Mouse (Mus musculus): ENCODE data around the gene Ddb1. TPM values are rescaled to one million over a fixed set of nuclear protein-coding genes. Genes with fewer than 3 reads are reported as not detected.

Gene Ddb1
- 86.3 and 108 TPM in 2 replicates for polyA plus RNA-seq (2012; rRNA removed)

DNA sequence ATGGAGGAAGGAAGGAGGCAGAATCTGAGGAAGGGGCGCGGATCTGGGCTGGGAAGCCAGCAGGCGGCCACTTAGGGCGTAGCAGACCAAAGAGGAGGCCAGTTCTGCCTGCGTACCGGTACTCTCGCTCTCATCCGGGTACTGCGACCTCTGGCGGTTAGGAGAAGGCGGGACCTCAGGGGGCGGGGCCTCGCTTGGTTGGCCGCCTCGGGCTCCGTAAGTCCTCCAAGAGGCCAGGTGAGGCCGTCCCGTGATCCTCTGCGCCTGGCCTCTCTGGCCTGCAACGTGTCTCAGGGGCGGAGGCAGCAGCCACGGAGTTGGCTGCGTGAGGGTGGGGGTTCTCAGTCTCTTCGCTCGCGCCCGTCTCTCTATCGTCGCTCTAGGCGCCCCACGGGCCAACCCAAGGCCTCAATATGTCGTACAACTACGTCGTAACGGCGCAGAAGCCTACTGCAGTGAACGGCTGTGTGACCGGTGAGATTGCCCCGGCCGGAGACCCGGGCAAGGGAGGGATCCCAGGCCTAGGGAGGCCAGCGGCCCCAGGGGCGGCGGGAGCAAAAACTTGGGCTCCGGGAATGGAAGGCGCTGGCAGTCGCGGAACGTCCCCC is at the start of gene Ddb1, which contains the start of gene Tkfc:
Gene Ddb1, plus strand, starts transcription at position 35 of the 608 bp plus-strand sequence.
Gene Tkfc, minus strand, starts transcription at position 362 of the 608 bp plus-strand sequence.

DNA sequence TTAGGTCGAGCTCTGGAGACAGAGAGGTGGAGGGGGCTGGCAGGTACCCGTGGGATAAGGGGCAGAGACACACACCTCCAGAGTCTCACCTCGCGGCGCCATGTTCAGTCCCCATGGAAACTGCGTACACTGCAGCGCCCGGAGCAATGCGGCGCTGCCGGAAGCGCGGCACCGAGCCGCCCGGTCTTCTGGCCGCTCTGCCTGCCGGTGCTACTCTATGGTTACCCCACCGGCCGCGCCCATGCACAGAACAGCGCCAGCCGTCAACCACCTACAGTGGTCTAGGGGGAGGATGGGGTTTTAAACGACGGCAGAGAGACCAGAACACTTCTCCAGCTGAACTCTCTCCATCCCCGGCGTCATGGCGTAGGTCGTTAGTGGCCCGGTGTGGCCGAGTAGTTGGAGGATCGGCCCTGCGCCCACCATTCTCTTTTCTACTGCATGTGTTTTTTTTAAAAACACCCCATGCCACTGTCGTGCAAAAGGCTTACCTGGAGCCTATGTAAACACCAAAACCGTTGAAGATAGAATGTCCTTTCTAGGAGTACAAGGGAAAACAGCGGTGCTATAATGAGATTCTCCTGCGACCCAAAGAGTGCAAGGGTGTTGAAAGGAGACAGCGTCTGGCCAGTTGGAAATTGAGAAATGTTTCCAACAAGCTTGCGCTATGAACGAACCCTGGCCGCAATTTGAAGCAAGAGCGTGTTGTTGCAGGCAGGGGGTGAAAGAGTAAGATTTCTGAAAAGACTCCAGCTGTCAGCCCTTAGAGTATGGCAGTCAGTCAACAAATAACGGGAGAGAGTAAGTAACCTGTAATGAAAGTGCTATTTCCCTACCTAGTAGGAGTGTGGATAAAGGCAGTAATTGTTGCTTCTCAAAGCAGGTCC is 49.3 kb upstream of the Ddb1 start, which contains the start of gene Tmem216:
Gene Tmem216, minus strand, starts transcription at position 615 of the 887 bp plus-strand sequence.

DNA sequence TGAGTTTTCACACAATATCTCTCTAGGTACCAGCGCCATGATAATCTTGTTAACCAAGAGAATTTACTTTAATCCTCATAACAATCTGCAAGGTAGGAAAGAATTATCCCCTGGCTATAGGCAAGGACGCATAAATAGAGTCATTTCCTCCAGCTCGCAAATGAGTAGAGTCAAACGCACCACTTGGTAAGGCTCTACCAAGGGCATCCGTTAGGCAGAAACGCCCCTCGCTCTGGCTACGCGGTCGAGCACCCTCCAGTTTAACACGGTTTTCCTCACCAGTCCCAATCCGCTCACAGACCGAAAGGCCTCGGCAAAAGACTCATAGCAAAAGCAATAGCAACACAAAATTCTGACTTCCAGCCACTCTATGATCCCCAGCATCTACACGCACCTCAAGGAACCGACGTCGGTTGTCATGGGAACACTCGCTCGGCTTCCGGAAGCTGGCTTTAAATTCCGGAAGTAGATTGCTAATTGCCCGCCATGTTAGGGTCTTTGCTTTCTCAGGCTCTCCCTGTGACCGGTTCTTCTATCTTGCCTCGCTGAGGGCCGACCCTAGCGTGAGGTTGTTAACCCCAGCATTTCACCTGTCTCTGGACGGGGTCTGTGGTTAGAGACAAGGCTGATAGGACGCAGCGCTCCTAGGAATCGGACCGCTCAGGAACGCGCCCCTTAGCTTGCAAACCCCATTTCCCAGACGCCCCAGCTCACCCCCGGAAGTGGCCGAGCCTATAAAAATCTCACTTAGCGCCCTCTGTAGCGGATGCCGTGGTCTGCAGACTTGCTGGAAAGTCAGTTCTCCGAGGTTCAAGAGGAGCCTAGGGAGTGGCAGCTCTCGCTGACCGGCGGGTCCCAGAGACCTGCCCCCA is 28.2 kb upstream of the Ddb1 start, which contains the start of the genes Cyb561a3 and Tmem138:
Gene Cyb561a3, plus strand, starts transcription at position 483 of the 872 bp plus-strand sequence.
Gene Tmem138, minus strand, starts transcription at position 673 of the 872 bp plus-strand sequence.

DNA sequence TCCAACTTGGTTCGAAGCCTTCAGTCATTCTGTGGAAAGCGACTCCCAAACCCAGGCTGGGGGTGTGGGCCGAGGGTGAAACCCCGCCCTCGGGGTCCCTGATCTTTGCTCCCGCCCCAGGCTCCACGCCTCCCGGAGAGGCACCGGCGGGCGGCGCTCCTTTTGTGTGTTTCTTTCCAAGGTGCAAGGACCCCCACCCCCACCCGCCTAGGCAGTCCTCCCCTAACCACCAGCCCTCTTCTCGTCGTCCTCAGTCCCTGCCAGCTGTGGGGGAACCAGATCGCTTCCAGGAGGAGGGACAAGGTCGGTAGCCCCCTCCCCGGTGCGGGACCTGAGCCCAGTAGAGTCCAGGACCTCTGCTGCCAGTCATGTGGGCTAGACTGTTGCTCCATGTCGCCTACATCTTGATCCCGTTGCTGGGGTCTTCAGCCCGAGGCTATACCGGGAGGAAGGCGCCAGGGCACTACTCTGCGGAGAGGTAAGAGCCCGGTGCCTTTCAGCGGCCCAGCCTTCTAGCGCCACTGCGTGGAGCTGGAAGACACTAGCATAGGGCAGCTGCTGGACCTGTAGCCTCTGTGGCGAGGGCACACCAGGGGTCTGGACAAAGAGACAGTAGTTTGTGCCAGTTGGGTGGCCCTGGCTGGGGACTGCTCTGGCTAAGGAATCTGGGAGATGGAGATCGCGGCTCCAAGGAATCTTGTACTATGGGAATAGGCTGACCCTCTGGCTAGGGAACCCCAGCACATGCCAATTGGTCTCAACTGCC is 29.2 kb downstream of the Ddb1 start, which contains the start of gene Vwce:
Gene Vwce, plus strand, starts transcription at position 108 of the 766 bp plus-strand sequence.

DNA sequence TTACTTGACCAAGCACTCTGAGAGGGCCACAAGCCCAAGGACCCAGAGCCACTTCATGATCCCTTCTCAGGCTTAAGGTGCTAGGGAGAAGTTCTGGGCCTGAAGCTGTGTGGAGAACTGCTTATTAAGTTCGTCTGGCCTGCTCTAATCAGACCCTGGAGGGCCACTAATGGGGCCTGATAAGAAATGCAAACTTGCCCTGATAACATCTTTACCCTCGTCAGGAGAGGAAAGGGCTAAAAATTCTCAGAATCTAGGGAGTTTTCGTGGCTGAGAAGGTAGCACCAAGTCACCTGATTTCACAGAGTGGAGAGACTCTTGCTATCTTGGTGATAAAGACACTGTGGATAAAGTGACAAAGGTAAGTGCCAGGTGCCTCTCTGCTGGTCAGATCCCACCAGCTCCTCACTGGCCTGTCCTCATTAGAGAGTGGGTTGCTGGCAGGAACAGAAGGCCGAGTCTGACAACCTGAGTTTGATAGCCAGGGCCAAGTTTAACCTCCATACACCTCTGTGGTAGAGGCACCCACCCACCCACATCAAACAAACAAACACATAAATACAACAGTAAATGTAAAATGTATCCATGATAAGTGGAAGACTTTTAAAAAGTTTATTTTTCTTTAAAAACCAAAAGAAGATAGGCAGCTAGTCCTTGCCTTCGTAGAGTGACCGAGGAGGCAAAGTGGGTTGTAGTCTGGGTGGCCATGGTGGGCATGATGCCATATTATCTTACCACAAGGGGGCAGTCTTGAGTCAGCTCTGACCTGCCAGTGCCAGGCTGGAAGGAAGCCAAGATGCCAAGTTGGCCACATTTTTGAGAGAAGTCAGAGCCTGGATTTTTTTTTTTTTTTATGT is 73.0 kb downstream of the Ddb1 start, which contains the start of gene Pga5:
Gene Pga5, minus strand, starts transcription at position 157 of the 857 bp plus-strand sequence.

Other genes starting within 250 kb of the Ddb1 start
- 0.22 and 0.27 TPM in 2 replicates for gene Syt7, start 216.2 kb upstream of the Ddb1 start, polyA plus RNA-seq (2012; rRNA removed)
- 0.02 and 0.03 TPM in 2 replicates for gene Lrrc10b, start 147.9 kb upstream of the Ddb1 start, polyA plus RNA-seq (2012; rRNA removed)
- gene Ppp1r32, start 122.4 kb upstream of the Ddb1 start, polyA plus RNA-seq (2012; rRNA removed), result 0.15 and 0.28 TPM in 2 replicates
- gene Cpsf7, start 80.1 kb upstream of the Ddb1 start, polyA plus RNA-seq (2012; rRNA removed), result 21.9 and 25.9 TPM in 2 replicates
- 19.4 and 23.6 TPM in 2 replicates for gene Sdhaf2, start 79.2 kb upstream of the Ddb1 start, polyA plus RNA-seq (2012; rRNA removed)
- gene Tmem216, start 49.1 kb upstream of the Ddb1 start, polyA plus RNA-seq (2012; rRNA removed), result 8.9 and 10.5 TPM in 2 replicates
- gene Cyb561a3, start 28.2 kb upstream of the Ddb1 start, polyA plus RNA-seq (2012; rRNA removed), result 8.3 and 10.2 TPM in 2 replicates
- gene Tmem138, start 28.0 kb upstream of the Ddb1 start, polyA plus RNA-seq (2012; rRNA removed), result 7.6 and 8.8 TPM in 2 replicates
- gene Tkfc, start 327 bp downstream of the Ddb1 start, polyA plus RNA-seq (2012; rRNA removed), result 10.6 and 12.6 TPM in 2 replicates
- gene Vwce, start 28.9 kb downstream of the Ddb1 start, polyA plus RNA-seq (2012; rRNA removed), result 5.1 and 7.6 TPM in 2 replicates
- 0.02 and 0.07 TPM in 2 replicates for gene Pga5, start 72.7 kb downstream of the Ddb1 start, polyA plus RNA-seq (2012; rRNA removed)
- gene Vps37c, start 83.4 kb downstream of the Ddb1 start, polyA plus RNA-seq (2012; rRNA removed), result 5.3 and 5.9 TPM in 2 replicates
- gene Cd5, start 133.7 kb downstream of the Ddb1 start, polyA plus RNA-seq (2012; rRNA removed), result 0.02 TPM in 2 replicates
- gene Cd6, start 224.7 kb downstream of the Ddb1 start, polyA plus RNA-seq (2012; rRNA removed), result not detected in 2 replicates
- gene Slc15a3, start 234.4 kb downstream of the Ddb1 start, polyA plus RNA-seq (2012; rRNA removed), result 3.6 and 4.0 TPM in 2 replicates